Mouse (Mus musculus) ovary, adult 18-20 months (tissue): ENCODE measurements at regions not wholly inside any gene's neighbourhood (a gene's known extent, or its start where the extent isn't known, plus 50 kb on each side); places are given as distances from the start of the nearest gene placed in this dataset.

ENCODE experiments used
- DNase-seq: peaks from one replicate; pipeline ENCODE4 v3.0.0; 2022; ENCODE audit warnings: low spot score, mixed read lengths

GRCm38 (mm10) chr1:120761364-120761763 is 159.1 kb downstream of the En1 start:
- DNase-seq, result no peak

DNA sequence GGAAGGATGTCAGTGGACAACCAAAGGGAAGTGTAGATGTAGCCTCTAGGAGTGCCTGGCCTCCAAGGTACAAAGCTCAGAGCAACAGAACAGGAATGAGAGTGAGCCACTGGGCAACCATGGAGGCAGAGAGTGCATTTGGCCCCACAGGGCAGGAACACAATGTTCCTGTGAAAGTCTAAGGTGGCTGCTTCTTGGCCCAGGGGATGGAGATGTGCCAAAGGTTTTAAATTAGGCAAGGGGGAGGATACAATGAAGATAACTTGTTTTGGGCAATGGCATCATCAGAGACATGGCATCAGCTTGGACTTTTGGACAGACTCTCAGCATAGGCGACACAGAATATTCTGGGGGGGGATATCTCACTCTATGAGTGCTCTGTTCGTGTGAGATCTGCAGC is 160.3 kb downstream of the En1 start:
- no peak for DNase-seq

GRCm38 (mm10) chr1:120762921-120763595 is 160.8 kb downstream of the En1 start:
- DNase-seq, result no peak

DNA sequence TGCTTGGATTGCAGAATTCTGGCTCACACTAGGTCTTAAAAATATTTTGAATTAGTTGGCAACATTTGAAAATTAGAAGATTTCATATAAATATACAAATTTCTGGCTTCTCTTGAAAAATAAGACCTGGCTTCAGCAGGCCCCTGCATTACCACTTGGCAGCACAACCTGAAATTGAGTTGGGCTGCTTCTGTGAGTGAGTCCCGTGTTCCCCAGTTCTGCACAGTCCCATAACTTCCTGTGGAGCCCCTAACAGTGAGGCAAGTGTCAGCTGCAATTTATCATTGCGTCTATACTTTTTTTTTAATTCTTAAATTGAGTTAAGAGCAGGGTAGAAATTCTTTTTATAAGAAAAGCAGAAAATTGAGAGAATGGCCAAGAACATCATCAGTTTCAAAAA is 164.8 kb downstream of the En1 start:
- no peak for DNase-seq

GRCm38 (mm10) chr1:120771269-120771668 is 169.1 kb downstream of the En1 start:
- DNase-seq, result no peak

GRCm38 (mm10) chr1:120776906-120777305 is 174.7 kb downstream of the En1 start:
- DNase-seq, result no peak

DNA sequence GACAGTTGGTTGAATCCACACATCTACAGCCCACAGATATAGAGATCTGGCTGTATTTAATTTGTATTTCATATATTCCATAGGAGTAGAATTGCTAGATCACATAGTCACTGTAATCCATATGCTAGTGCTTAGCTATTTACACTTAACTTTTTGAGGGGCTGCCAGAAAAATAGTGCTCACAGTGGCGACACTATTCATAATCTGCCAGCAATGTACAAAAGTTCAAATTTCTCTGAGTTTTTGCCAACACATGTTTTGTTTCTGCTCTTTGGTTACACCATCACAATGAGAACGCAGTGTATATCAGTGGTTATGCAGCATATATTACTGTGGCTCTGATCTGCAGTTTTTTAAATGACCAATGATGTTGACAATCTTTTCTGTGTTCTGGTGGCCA is 175.2 kb downstream of the En1 start:
- no peak for DNase-seq

GRCm38 (mm10) chr1:120795245-120795644 is 193.0 kb downstream of the En1 start:
- DNase-seq, result no peak

DNA sequence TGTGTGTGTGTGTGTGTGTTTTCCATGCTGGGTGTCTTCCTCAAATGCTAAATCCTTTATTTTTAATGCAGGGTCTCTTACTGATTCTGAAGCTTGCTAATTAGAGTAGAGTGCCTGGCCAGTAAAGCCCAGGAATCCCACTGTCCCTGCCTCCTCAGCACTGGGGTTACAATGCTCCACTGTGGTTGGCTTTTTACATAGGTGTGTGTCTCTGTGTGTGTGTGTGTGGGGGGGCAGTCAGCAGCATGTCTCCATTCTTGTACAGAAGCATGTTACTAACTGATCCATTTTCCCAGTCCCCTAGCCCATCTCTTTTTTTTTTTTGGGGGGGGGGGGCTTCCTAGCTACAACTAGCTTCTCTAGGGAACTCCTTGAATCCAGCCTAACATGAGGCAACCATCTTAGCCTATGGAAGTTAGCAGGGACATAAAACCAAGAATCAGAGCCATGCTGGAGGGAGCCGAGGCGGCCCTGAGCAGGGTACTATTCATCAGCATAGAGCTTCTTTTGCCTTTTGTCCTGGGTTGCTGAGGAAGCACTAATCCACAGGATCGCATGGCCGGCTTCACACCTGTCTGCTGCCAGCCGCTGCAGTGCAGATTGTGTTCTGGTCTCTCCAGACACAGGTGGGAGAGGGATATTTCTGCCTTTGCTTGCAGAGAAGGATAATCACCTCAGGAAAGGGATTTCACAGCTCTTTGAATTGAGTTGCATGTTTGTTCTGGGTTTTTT is 199.2 kb downstream of the En1 start:
- DNase-seq, result no peak

DNA sequence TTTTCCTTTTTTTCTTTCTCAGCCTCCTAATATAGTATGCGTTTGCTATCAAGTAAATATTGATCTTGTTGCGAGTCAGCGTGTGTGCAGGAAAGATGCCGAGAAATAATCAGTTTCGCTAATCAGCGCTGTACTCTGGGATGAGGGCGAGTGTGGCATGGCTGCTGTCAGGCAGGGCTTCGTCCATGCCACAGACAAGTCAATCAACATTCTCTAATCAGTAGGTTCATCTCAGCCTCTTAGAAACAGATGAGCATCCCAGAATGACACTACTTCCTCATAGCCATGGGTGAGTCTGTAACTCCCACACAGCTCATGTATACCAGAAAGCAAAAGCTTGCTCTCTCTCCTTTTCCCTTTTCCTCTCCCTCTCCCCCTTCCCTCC is 199.8 kb downstream of the En1 start:
- DNase-seq, result no peak

DNA sequence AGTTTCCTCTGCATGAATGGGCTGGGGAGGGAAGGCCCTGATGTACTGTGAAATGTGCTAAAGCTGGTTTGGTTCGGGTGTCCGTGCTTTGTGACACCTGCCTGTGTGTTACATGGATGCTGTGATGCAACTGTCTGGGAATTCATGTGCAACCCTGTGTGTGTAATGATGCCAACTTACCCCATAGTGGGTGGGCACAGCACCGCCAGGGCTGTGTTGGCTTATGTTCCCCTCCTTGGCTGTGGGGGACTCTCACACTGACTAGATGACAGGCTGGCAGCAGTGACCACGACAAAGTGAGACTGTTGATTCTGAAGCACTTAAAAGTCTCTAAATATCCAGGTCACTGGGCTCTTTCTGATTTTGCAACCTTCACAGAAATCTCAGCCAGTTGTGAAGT is 212.2 kb downstream of the En1 start:
- no peak for DNase-seq

GRCm38 (mm10) chr1:120816237-120816820 is 214.1 kb downstream of the En1 start:
- no peak for DNase-seq

GRCm38 (mm10) chr1:120817563-120817962 is 215.3 kb downstream of the En1 start:
- DNase-seq, result no peak

DNA sequence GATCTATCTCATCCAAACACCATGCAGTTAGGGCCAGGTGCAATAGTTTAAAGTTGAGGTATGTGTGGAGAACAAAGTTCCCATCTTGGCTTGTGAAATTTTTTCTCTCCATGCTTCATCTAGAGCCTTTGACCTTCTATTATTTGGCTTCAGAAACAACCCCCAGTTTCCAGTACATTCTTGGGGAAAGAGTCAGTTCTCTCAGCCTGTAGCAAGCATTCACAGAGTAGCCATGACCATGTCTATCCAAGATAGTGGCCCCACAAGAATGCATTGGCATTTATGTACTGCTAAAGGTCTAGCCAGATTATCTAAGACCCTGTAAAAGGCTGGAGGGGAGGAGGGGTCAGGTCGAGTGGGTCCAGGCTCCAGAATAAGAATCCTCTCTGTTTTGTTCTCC is 229.8 kb downstream of the En1 start:
- no peak for DNase-seq

GRCm38 (mm10) chr1:120842596-120842995 is 240.4 kb downstream of the En1 start:
- no peak for DNase-seq

- DNase-seq, result no peak
These were observed 243.9 kb downstream of the En1 start for GRCm38 (mm10) chr1:120846146-120846545.

DNA sequence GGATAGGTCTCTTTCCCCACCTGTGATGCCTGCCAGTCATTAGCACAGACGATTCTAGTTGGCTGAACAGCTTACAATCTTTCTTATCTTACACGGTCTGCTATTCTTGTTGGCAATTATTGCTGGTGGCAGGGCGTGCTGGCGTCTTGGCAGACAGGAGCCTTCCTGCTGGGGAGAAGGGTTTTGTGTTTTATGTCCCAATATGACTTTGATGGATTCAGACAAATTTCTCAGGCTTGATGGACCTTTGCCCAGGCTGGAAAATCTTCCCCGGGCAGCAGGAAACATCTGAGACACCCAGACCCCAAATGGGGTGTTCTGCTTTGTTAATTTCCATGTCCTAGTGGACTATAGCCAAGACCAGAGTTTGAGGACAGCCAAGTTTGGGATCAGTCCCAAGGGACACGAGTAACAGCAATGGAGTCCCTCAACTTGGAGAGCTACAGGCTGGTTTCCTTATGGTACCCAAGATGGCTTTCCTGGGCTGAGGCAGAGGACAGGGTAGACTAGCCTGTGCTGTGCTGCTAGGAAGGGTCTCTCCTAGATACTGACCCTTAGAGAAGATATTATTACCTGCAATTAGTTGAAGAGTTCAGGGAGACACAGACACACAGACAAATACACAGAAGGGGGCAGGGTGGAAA is 249.8 kb downstream of the En1 start:
- no peak for DNase-seq

- no peak for DNase-seq
These were observed 255.3 kb downstream of the En1 start for GRCm38 (mm10) chr1:120857566-120857965.

DNA sequence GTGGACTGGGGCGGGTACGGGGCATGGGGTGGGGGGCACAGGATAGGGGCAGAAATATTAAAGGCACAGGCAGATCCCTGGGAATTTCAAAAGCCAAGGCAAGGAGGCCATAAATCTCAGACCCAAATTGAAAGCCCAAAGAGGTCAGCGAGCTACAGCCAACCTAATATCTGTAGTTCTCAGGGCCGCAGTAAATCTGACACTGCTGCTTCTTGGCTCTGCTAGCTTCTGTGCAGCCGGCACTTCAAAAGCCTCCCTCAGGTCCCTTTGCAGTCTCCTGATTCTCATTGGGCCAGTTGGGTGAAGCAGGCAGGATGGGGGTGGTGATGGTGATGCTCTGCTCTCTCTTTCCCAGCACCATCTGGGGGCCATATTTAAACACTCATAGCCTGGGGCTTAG is 257.3 kb downstream of the En1 start:
- DNase-seq, result no peak

DNA sequence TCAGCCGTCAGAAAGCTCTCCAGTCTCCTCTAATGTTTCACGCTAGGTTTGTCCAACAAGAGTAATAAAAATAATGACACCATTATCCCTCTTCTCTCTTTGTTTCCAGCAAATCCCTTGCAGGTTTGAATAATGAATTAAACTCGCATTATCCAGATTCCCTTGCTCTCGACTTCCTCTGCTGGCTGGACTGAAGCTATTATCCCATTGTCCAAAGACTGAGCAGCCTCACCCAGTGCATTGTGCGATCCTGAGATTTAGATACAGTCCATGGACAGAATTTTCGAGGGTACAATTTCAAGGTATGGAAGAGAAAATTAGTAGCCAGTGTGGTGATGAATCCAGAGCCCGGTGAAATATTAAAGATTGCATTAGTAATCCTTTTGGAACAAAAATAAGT is 270.3 kb downstream of the En1 start:
- no peak for DNase-seq

- no peak for DNase-seq
These were observed 280.8 kb downstream of the En1 start for GRCm38 (mm10) chr1:120882959-120883549.

DNA sequence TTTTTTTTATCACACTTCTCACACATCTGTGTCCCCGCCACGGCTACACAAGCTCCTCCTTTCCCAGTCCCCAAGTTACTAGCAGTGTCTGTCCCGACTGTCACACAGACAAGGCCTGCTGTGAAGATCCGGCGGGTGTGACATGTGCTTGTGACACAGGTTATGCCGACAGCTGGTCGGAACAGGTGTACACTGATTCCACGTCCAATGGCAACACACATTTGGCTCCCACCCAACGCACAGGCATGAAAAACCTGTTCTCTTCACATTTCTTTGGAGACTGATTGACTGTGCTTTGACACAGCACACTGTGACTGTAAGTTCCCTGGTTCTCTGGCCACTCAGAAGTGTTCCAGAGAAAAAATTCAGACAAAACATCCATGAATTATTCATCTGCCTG is 281.4 kb downstream of the En1 start:
- no peak for DNase-seq

GRCm38 (mm10) chr1:120910801-120911200 is 308.6 kb downstream of the En1 start:
- no peak for DNase-seq
